Mouse (Mus musculus): ENCODE data around the gene Vps37b.

The Vps37b gene

DNA sequence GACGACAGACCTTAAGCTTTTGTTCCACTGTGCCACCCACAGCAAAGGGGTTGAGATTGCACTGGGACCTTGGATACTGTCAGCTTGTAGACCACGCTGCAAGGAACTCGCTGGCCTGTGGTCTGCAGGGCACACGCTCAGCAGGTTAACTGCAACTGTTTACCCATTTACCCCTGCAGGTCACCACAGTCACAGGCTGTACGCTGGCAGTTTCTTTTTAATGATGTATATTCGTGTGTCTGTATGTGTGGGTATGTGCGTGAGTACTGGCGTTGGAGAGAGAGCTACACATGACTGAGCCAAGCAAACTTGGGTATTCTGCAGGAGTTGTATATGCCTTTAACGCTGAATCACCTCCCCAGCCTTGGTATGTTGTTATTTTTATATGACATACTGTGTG, 13.4 kb downstream of the Vps37b start:
- CTCF ChIA-PET: interaction anchor here in 2 of 4 experiments (0.7 to 2.1 kb wide), 3 partner anchors 18 to 84 kb away, joined by 3 to 4 read pairs (median 3); no protein-coding TSS in a partner anchor

DNA sequence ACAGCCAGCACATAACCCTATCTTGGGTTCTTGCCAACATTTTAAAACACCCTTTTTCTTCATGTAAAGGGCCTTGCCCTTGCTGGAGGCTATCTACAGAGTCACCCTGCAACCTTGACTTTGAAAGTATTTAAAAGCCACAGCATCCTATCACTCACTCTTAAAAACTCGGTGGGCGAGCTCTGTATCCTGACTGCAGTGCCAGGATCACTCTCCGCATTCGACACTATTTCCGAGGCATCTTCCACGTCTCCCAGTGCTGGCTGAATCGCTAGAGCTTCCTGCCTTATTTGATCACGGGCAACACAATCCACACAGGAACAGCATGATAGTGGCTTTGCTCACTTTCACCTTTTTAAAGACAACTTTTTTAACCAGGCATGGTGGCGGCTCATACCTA, 14.1 kb downstream of the Vps37b start:
- CTCF ChIA-PET: interaction anchor here in 1 of 4 experiments (2.1 kb wide), 1 partner anchor 67 kb away, joined by 4 read pairs; no protein-coding TSS in a partner anchor

More for the DNA sequence above, 13.4 kb downstream of the Vps37b start:
- POLR2A ChIA-PET: interaction anchor here in 2 of 4 experiments (0.5 to 3.7 kb wide), 5 partner anchors 11 to 435 kb away, joined by 3 to 13 read pairs (median 4); partner anchors contain the start of gene Vps37b (in 1 of the 2)

DNA sequence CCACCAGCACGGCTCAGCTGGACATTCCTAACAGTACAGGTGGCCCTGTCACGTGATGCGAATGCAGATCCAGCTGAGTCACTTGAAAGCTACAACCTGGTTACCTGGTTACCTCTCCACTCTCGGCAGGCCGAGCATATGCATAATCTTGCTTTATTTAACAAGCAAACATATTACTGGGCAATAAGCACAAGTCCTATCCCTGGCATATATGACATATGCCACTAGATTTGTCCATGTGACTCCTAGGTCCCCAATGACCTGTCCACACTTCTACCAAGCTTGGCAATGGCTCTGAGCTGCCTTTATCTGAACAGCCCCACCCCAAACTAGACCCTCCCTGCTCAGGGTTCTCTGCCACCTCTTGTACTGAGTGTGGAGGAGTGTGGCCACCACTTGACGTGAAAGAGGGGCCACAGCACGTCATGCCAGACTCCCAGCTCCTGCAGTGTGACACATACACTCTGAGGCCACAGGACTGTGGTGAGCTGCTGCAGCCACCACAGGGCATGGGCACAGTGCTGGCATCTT, 15.7 kb downstream of the Vps37b start:
- POLR2A ChIA-PET: interaction anchor here in 2 of 4 experiments (0.6 to 2.8 kb wide), 10 partner anchors 9 to 484 kb away, joined by 3 to 10 read pairs (median 4); partner anchors contain the start of gene Vps37b (in 1 of the 2)
- CTCF ChIA-PET: interaction anchor here in 3 of 4 experiments (0.6 to 0.9 kb wide), 4 partner anchors 68 to 1111 kb away, joined by 3 to 4 read pairs (median 4); no protein-coding TSS in a partner anchor

More for the DNA sequence above, 14.1 kb downstream of the Vps37b start:
- POLR2A ChIA-PET: interaction anchor here in 2 of 4 experiments (0.5 to 3.7 kb wide), 3 partner anchors 12 to 201 kb away, joined by 3 to 13 read pairs (median 5); no protein-coding TSS in a partner anchor

DNA sequence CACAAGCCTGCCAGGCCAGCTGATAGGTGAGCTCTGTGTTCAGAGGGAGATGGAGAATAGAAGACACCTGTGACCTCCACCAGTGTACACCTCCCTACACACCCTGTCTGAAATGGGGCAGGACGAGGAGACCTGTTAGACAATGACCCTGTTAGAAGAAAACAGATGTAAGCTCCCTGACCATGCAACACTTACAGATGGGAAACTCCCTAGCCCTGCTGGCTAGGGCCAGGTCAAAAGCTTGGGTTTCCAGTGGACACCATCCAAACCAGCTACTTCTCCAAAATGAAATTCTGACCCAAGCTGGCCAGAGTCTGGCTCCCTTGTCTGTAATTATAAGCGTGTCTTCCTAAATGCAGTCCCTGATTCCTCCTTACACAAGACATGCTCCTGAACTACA, 16.3 kb downstream of the Vps37b start:
- CTCF ChIA-PET: interaction anchor here (0.6 to 1.3 kb wide), 9 partner anchors 11 to 450 kb away, joined by 3 to 6 read pairs (median 4); no protein-coding TSS in a partner anchor

DNA sequence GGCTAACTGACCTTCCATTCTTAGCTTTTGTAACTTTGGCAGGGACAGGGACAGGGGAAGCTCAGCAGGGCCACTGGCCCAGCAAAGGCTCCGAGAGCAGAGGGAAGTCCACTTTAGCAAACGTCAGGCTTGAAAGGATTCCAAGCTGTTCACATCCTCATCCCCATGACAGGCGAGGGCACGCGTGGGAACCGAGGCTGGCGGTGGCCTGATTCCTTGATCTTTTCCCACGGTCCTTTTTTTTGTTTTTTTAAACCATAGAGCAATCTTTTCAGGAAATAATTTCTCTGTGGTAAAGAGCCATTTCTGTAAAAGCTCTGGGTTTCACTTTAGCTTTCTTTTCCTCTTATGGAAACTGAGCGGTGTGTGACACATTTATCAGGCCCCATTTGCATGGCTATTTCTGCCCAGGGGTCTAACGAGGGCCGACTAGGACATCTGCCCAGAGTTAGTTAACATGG, 17.2 kb downstream of the Vps37b start:
- CTCF ChIA-PET: interaction anchor here in 2 of 4 experiments (1.2 to 1.3 kb wide), 2 partner anchors 15 to 70 kb away, joined by 4 to 6 read pairs; no protein-coding TSS in a partner anchor
- POLR2A ChIA-PET: interaction anchor here in 3 of 4 experiments (0.6 to 2.8 kb wide), 9 partner anchors 7 to 107 kb away, joined by 3 to 10 read pairs (median 5); partner anchors contain the start of gene Vps37b (in 1 of the 3)

More for the DNA sequence above, 16.3 kb downstream of the Vps37b start:
- POLR2A ChIA-PET: interaction anchor here in 3 of 4 experiments (0.7 to 2.8 kb wide), 10 partner anchors 9 to 80 kb away, joined by 3 to 10 read pairs (median 4); partner anchors contain the start of genes Abcb9 (in 1 of the 3) and Vps37b (in 1 of the 3)

DNA sequence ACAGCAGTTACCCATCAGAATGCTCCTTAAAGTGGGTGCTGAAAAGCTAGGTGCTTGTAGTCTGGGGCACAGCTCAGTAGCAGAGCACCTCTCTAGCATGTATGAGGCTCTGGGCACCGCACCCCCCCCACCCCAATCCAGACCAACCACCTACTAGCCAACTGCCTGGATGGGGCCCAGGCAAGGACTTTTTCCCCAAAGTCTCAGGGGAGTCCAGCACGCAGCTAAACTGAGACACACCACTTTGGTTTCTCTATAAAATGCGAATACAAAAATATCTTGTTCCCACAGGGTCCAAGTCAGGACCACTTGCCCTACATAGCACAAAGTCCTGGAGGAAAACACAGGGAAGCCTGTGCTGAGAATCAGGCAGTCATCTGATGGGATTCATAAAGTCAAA, 17.9 kb downstream of the Vps37b start:
- POLR2A ChIA-PET: interaction anchor here in 3 of 4 experiments (0.6 to 2.6 kb wide), 14 partner anchors 8 to 489 kb away, joined by 3 to 11 read pairs (median 6); partner anchors contain the start of genes Gm49027 (in 1 of the 3) and Vps37b (in 1 of the 3)

DNA sequence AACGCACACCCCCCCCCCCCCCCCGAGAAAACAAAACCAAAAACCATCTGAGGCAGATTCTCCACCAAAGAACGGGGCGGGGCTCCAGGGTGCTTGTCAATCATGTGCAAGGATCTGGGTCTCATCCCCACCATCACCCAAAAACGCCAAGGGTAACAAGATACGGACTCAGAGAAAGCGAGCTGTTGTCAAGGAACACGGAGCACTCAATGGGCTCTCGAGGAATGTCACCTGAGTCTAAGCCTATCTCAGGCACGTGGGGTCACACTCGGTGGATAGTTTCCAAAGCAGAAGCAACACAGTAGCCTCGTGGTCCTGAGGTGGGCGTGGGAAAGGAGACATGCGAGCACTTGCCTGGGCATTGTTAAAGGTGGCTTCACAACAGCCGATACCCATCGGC, 18.3 kb downstream of the Vps37b start:
- CTCF ChIA-PET: interaction anchor here in 2 of 4 experiments (1.3 to 2.4 kb wide), 3 partner anchors 13 to 71 kb away, joined by 3 to 7 read pairs (median 4); no protein-coding TSS in a partner anchor
- POLR2A ChIA-PET: interaction anchor here in 3 of 4 experiments (0.6 to 2.6 kb wide), 13 partner anchors 8 to 489 kb away, joined by 3 to 11 read pairs (median 5); partner anchors contain the start of genes Gm49027 (in 1 of the 3) and Vps37b (in 1 of the 3)

More for the DNA sequence above, 17.9 kb downstream of the Vps37b start:
- CTCF ChIA-PET: interaction anchor here in 1 of 4 experiments (1.3 kb wide), 1 partner anchor 71 kb away, joined by 4 read pairs; no protein-coding TSS in a partner anchor

DNA sequence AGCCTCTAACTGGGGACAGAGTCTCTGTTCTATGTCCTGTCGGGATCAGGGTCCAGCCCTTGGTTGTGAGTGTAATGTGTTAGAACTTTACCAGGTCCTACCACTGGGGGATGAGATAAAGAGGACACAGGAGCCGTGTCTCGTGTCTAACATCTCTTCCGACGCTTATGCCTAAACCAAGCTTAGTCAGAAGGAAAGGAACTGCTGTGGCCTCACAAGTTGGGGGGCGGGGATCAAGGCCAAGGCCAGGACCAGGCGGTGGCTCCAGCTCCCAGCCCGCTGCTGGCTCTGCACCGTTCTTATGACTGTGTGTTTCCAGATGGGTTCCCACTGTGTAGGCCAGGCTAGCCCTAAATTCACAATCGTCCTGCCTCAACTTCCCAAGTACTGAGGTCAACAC, 19.2 kb downstream of the Vps37b start:
- POLR2A ChIA-PET: interaction anchor here in 3 of 4 experiments (0.5 to 2.6 kb wide), 9 partner anchors 11 to 513 kb away, joined by 3 to 10 read pairs (median 4); partner anchors contain the start of gene Vps37b (in 1 of the 3)
- CTCF ChIA-PET: interaction anchor here (0.5 to 2.4 kb wide), 5 partner anchors 12 to 281 kb away, joined by 3 to 7 read pairs (median 4); no protein-coding TSS in a partner anchor

DNA sequence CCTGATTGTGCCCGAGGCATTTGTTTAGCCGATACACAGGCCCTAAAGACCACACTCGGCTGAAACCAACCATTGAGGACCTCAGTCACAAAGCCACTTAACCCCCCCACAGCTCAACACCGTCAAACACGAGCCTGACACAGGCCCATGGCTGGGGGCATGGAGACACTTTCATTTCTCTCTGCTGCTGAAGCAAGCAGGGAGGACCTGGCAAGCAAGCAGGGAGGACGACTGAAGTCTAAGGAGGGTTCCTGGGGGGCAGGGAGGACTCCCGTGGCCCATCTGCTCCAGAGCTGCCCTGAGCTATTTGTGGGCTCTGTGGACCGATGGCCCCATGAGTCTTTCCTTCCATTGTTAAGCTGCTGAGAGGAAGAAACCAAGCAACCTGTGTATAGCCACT, 20.1 kb downstream of the Vps37b start:
- ChIA-PET CTCF (interaction anchor here in 3 of 4 experiments (0.5 to 2.4 kb wide), 5 partner anchors 11 to 189 kb away, joined by 3 to 7 read pairs (median 3); no protein-coding TSS in a partner anchor), POLR2A (interaction anchor here in 1 of 4 experiments (0.8 to 1.4 kb wide), 2 partner anchors 12 to 68 kb away, joined by 3 read pairs; no protein-coding TSS in a partner anchor)

DNA sequence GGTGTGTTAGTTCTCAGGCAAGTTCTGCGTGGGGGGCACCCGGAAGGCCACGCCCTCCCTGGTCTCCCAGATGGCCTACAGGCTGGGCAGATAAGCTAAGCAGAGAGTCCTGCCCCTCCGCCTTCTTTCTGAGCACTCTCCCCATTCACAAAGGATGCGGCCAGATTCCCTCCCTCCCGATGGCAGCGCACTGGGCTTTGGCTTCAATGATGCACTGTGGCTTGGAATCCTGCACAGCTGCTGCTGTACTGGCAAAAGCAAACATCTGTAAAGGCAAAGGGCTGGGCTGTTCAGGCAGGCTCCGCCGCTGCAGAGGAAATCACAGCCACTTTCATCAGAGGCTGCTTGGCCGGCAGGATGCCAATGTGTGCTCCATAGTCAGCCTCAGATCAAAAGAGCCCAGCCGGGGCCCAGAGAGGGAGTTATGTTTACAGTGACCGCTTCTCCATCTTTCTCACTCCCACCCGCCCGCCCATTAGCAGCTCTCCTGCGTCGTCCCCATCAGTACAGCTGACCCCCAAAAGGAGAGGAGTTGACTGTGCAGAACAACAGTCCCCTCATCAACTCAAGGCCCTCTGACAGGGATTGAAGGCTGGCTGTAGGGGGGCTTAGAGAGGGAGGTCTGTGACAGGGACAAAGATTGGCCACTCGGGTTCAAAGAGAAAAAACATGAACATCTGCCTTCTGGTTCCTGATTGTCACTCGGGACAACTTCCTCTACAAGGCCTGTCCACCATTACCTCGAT, 21.0 kb downstream of the Vps37b start:
- CTCF ChIA-PET: interaction anchor here in 3 of 4 experiments (0.6 to 1.6 kb wide), 3 partner anchors 10 to 188 kb away, joined by 3 to 5 read pairs (median 4); no protein-coding TSS in a partner anchor
- POLR2A ChIA-PET: interaction anchor here in 3 of 4 experiments (0.6 to 1.4 kb wide), 10 partner anchors 8 to 485 kb away, joined by 3 to 5 read pairs (median 3); no protein-coding TSS in a partner anchor

DNA sequence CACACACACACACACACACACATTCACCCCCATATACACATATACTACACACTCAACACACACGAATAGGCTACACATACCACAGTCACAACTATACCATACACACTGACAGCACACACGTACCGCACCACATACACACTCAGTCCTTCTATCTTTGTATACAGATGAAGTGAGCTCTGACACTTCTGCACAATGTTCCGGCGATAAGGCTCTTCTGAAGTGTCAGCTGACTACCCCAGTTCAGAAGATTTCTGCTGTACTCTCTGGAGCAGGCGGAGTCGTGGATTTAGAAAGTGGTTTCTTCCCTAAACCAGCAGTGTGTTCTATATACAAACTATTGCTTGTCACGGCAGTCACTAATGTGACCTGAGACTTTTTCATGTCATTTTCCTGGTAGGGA, 22.0 kb downstream of the Vps37b start:
- POLR2A ChIA-PET: interaction anchor here in 2 of 4 experiments (0.6 to 1.3 kb wide), 5 partner anchors 10 to 412 kb away, joined by 3 to 5 read pairs (median 4); no protein-coding TSS in a partner anchor
- CTCF ChIA-PET: interaction anchor here in 1 of 4 experiments (1.4 kb wide), 1 partner anchor 10 kb away, joined by 4 read pairs; no protein-coding TSS in a partner anchor

DNA sequence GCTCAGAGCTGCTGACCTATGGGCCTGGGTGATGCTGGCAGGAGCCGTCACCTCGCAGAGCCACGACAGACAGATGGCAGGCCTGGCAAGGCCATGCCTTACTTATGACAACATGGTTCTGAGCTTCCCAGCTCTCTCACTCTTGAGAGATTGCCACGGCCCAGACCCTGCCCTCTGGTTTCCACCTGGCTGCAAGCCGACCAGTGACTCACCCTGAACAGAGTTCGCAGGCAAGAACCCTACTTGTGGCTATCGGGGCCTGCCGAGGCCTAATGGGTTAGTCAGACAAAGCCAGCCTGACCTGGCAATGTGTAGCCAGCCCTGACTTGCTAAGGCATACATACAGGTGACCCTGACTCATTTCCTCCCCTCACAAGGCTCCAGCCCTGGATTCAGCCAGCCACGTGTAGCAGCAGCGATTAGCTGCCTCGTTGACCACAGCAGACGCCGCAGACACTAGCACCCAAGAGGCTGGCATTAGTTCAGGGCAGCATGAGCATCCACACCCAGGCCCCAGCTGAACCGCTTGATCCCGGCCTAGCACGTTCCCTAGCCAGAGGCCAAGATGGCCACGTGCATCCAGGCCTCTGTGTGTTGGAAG, 25.1 kb downstream of the Vps37b start:
- POLR2A ChIA-PET: interaction anchor here in 2 of 4 experiments (0.5 to 1.8 kb wide), 16 partner anchors 8 to 357 kb away, joined by 3 to 10 read pairs (median 4); no protein-coding TSS in a partner anchor
- CTCF ChIA-PET: interaction anchor here in 3 of 4 experiments (0.5 to 2.1 kb wide), 9 partner anchors 10 to 404 kb away, joined by 3 to 8 read pairs (median 3); no protein-coding TSS in a partner anchor

DNA sequence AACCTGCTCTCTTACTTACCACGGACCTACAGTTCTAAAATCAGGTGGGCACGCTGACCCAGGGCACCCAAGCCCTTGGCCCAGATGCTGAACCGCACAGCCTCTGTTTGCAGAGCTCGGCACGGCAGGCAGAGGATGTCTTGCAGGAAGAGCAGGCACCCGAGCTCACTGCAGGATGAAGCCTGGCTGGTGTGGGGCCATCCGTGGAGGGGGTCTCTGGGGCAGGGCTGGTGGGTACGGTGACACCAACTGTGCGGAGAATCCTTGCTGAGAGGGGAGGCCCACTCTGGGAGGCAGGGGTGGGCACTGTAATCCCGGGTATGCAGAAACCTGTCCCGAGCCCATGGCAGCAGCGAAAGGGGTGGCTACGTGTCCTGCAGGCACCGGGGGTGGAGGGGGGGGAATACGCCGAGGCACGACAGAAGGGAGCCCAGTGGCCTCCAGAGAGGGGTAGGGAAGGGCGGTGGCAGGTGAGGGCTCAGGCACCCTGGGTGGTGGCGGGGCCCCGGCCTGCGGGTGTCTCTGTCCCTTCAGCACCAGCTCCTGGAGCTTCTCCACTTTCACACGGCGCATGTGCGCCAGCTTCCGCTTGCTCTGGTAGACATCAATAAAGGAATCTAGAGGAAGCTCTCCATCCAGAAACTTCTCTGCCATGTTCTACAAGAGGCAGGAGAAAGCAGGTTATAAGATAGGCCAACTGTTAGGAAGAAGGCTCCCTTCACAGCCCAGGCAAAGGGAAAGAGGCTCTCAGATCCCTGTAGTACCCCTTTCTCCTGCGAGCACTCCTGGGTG, 25.8 kb downstream of the Vps37b start:
- POLR2A ChIA-PET: interaction anchor here in 3 of 4 experiments (0.5 to 1.8 kb wide), 18 partner anchors 8 to 356 kb away, joined by 3 to 10 read pairs (median 4); no protein-coding TSS in a partner anchor
- CTCF ChIA-PET: interaction anchor here (0.5 to 2.1 kb wide), 11 partner anchors 9 to 403 kb away, joined by 3 to 8 read pairs (median 3); no protein-coding TSS in a partner anchor

DNA sequence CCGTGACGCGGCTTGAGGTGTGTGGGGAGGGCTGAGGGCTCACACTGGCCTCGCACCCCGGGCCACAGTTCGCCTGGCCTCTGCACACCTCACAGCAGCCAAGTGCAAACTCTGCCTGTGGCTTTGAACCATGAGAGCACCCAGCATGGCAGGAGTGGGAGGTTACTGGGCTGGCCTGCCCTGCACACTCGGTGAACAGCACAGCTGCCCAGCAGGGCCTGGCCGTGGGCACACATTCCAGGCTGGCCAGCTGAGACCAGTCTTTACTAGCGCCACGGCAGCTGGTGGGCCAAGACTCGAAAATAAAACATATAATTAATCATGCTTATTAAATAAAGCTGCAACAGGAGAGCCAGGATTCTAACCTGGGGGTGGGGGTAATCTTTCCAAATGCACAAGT, 26.5 kb downstream of the Vps37b start:
- ChIA-PET CTCF (interaction anchor here (1.0 to 2.1 kb wide), 6 partner anchors 9 to 294 kb away, joined by 3 to 7 read pairs (median 4); no protein-coding TSS in a partner anchor), POLR2A (interaction anchor here in 3 of 4 experiments (1.1 to 1.8 kb wide), 8 partner anchors 8 to 73 kb away, joined by 3 to 10 read pairs (median 4); no protein-coding TSS in a partner anchor)

DNA sequence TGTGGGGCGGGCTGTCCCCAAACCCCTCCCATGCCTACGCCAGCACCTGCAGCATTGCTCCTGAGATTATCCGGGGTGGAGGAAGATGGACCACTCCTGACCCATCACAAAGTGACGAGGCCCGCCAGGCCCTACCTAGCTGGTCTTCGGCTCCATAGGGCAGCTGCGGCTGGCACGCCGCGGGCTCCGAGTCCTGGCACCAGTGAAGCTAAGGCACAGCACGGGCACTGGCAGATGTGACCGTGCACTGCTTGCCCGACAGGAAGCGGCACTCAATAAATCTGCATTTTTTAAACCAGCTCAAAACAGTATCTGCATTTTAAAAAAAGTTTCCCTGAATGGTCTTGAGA, 26.9 kb downstream of the Vps37b start:
- CTCF ChIA-PET: interaction anchor here in 1 of 4 experiments (1.7 to 2.1 kb wide), 2 partner anchors 8 to 80 kb away, joined by 5 to 7 read pairs; no protein-coding TSS in a partner anchor

More for the DNA sequence above, 26.9 kb downstream of the Vps37b start:
- POLR2A ChIA-PET: interaction anchor here in 1 of 4 experiments (1.2 to 1.8 kb wide), 5 partner anchors 10 to 73 kb away, joined by 3 to 10 read pairs (median 3); no protein-coding TSS in a partner anchor

Data from embryonic stem cell, embryonic (primary cell).